Mouse (Mus musculus) erythroblast, embryonic 14.5 days (primary cell): ENCODE results near the gene Pard6b.

ENCODE experiments used
- GATA1 ChIP-seq: IDR thresholded peaks from 2 replicates; pipeline ENCODE4 v1.6.1; 2012; ENCODE audit warnings: low read length, inconsistent platforms, mixed read lengths
- TAL1 ChIP-seq: IDR thresholded peaks from 3 replicates; pipeline ENCODE4 v1.6.1; 2012; ENCODE audit warnings: low read length, inconsistent platforms, mixed read lengths

DNA sequence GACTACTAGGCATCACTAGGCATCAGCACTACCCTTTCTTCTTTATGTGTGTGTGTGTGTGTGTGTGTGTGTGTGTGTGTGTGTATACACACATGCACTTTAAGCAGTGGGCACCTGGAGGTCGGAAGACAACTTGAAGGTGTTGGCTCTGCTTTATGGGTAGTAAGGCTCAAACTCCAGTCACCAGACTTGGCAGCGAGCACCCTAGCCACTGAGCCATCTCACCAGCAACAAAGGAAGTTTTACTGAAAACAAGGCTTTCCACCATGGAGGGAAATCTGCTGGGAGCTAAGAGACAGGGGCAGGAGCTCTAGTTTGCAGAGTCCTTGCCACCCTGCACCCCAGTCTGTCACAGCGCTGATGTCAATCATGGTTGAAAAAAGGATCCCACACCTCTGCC is 15.7 kb downstream of the Pard6b start:
- TF ChIP-seq GATA1: no peak
- no peak for TF ChIP-seq TAL1
